Mouse (Mus musculus): ENCODE data around the gene Ccdc125. TPM values are rescaled to one million over a fixed set of nuclear protein-coding genes. Genes with fewer than 3 reads are reported as not detected.
"Not testable (repeated sequence)": the region's sequence is repeated elsewhere in the genome, so short reads cannot be mapped to it uniquely, and the experiment has no call there.

Gene Ccdc125
- total RNA-seq, 2 experiments from 2014 or later, result 1.2 to 1.6 TPM

GRCm38 (mm10) chr13:100721656-100722055 lies 52.1 kb downstream of the Ccdc125 start:
- DNase-seq, result no peak

DNA sequence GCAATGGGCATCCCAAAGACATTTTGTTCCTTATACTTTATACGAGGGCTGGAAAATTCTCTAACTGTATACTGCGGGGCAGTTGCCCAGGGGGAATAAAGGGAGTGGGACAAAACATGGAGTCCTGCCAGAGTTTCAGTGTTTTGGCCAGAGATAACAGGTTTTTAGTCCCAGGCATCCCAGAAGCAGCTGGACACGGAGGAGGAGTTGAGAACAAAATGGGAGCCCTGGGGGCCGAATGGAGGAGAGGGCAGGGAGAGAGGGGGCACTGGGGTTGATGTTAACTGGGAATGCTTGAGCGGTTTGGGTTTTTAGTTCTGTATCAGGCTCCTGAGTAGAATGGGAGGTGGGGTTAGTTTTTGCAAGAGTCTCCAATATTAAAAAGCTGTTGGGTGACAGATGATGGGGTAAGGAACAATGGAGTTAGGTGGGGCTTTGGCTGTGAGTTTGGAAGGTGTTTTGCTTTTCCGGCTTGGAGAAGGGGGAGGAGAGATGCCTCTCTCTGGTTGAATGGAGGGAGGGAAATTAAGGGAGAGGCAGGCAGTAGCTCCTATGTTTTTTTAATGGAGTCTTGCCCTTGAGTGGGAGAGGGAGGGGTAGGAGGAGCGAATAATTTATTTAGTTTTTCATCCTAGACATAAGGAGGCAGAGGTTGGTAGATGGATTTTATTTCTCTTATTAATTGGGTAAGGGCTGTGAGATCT lies 54.7 kb downstream of the Ccdc125 start:
- peak; percentile 38 for DNase-seq

- DNase-seq, result no peak
Observed at GRCm38 (mm10) chr13:100725194-100725593, 55.7 kb downstream of the Ccdc125 start.

DNA sequence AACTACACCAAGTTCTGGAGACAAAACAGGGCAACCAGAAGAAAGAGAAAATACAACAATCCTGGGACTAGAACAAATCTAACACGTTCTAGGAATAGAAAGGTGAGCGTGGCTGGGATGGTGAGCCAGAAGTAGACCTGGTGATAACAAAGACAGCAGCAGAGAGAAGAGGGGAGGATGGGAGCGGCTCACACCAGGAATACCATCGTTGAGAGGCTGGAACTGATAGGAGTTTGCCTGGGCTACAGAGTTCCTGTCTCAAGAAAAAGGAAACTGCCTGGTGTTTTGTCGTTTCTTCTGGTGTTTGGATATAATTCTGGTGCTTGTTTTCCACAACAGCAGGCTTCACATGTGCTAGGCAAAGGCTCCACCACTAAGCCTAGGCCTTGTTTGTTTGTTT lies 58.6 kb downstream of the Ccdc125 start:
- no peak for DNase-seq

GRCm38 (mm10) chr13:100728530-100728929 lies 59.0 kb downstream of the Ccdc125 start:
- DNase-seq, result not testable (repeated sequence)

- DNase-seq, result peak; percentile 32
Observed at GRCm38 (mm10) chr13:100730153-100730860, 60.8 kb downstream of the Ccdc125 start.

DNA sequence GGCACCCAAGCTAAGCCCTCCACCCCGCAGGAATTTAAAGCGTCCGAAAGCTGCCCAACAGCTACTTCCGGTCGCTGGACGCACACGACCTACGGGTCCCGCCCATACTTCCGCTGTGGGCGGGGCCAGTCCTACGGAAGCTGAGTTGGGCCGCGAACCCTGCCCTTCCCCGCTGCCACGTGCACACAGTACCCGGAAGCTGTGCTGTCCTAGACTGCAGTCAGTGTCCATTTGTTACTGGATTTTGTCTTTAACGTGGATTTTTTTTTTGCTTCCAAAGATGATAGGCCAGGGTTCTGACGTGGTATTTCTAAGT lies 61.3 kb downstream of the Ccdc125 start, which contains the start of gene Cdk7:
Gene Cdk7 (minus strand): TSS at position 79 of the 316 bp plus-strand sequence.
- DNase-seq, result peak; percentile 94

GRCm38 (mm10) chr13:100731462-100732046 lies 62.0 kb downstream of the Ccdc125 start:
- not testable (repeated sequence) for DNase-seq

- DNase-seq, result no peak
Observed at GRCm38 (mm10) chr13:100732756-100733155, 63.2 kb downstream of the Ccdc125 start.

DNA sequence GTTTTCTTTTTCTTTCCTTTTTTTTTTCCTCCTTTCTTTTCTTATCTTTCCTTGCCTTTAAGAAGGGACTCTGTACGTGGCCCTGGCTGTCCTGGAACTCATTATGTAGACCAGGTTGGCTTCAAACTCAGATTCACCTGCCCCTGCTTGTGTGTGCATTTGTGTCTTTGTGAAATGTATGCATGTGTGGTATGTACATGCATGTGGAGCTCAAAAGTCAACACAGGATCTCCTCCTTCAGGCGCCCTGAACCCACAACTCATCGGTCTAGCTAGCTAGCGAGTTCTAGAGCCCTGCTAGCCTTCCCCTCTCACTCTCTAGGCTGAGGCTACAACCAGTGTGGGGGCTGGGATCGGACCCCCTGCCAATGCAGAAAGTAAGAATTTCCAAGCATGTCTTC lies 73.3 kb downstream of the Ccdc125 start:
- no peak for DNase-seq

DNA sequence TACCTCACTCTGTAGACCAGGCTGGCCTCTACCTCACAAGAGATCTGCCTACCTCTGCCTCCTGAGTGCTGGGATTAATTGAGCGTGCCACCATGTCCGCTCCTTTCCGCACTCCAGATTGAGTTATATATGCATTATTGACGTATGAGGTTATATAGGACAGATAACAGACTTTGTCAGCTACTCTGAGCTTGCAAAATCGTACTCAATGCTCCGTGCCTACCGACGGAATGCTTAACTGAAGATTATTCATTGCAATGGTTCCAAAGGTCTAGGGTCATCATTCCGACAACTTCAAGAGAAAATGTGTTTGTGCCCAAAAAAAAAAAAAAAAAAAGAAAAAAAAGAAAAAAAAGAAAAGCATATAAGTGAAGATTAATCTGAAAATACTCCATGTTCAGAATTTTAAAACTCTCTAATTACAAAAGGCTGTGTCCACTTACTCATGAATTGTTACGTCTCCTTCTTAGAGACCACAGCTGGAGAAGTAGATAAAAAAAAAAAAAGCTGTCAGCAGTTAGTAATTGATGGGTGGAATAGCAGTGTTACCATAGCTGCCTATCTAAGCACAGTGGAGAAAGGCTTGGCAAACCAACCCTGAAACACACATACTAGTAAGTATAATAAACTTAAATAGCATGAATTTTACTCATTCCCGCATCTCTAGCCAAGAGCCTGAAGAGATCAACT lies 74.0 kb downstream of the Ccdc125 start:
- DNase-seq, result no peak

DNA sequence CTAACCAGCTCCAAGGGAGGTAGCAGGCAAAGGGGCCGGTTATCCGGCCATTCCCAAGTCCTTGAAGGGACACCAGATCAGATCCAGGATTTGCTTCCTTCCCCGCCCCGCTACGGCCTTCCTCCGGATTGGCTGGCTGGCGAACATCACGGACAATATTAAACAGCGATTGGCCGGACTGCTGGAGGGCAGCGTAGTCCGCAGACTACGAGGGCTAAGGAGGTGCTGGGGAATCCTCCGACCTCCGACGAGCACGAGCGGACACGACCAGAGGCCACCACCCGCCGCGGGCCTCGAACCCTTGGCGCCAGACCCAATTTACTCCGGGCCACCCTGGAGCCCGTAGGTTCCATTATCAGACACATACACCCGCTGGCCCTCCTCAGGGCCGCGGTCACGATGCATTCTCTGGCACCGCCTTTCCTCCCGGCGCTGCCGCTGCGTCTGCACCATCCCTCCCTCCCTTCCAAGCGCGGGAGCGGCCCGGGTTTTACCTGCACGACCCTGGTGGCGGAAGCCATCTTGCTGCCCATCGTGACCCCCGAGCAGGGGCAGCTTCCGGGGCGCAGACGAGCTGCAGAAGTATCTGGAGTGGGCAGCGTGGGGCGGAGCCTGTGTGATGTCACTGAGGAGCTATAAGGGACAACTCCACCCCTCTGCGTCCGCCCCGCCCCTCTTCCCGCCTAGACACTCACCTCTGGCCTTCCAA lies 74.7 kb downstream of the Ccdc125 start, which contains the start of gene Mrps36:
Gene Mrps36 (minus strand): TSS at position 624 of the 709 bp plus-strand sequence.
- DNase-seq, result peak; percentile 94

DNA sequence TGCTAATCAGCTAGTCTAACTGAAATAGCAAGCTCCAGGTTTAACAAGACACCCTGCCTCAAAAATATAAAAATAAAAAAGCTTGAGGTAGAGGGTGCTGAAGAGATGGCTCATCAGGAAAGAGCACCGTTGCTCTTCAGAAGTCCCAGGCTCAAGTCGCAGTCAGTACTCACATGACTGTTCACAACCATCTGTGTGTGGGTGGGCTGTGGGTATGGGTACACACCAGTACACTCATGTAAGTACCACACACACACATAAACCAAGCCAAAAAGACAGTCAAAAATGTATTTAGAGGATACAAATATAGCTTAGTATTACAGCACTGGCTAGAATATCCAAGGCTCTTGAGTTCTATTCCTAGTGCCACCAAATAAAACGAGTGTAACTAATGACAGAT lies 76.6 kb downstream of the Ccdc125 start:
- DNase-seq, result no peak

Other genes with a start within 250 kb of the Ccdc125 start
- gene Naip1, start 216.8 kb upstream of the Ccdc125 start, total RNA-seq (2021), result not detected
- 10 to 100 TPM; 28.5 to 32.7 TPM for gene Gtf2h2, start 177.1 kb upstream of the Ccdc125 start, total RNA-seq (2021)
- gene Ocln, start 117.0 kb upstream of the Ccdc125 start, total RNA-seq (2021), result 1 to 10 TPM; 1.6 TPM
- 1 to 10 TPM; 1.7 to 2.0 TPM for gene Marveld2, start 52.7 kb upstream of the Ccdc125 start, total RNA-seq (2021)
- gene Ak6, start 18.7 kb upstream of the Ccdc125 start, total RNA-seq (2021), result 100 to 1,000 TPM; 102 to 106 TPM
- 10 to 100 TPM; 21.8 to 22.5 TPM for gene Rad17, start 18.7 kb upstream of the Ccdc125 start, total RNA-seq (2021)
- gene Taf9, start 18.1 kb upstream of the Ccdc125 start, total RNA-seq (2021), result 10 to 100 TPM; 19.8 to 20.3 TPM
- gene Cdk7, start 61.2 kb downstream of the Ccdc125 start, total RNA-seq (2021), result 10 to 100 TPM; 38.0 to 39.1 TPM
- gene Mrps36, start 74.9 kb downstream of the Ccdc125 start, total RNA-seq (2021), result 100 to 1,000 TPM; 140 to 151 TPM
- gene Cenph, start 106.2 kb downstream of the Ccdc125 start, total RNA-seq (2021), result 1 to 10 TPM; 8.7 to 9.3 TPM
- 10 to 100 TPM; 77.4 to 91.6 TPM for gene Ccnb1, start 116.9 kb downstream of the Ccdc125 start, total RNA-seq (2021)
- 10 to 100 TPM; 32.6 to 33.5 TPM for gene Slc30a5, start 163.7 kb downstream of the Ccdc125 start, total RNA-seq (2021)

All from heart, postnatal 4 days (tissue).